Mouse (Mus musculus) ES-E14 (cell line): ENCODE data around the gene Serpina1f. TPM values are rescaled to one million over a fixed set of nuclear protein-coding genes. Genes with fewer than 3 reads are reported as not detected.
"Not testable (repeated sequence)": the region's sequence is repeated elsewhere in the genome, so short reads cannot be mapped to it uniquely, and the experiment has no call there.

Source experiments
- DNase-seq: peaks from one replicate; pipeline ENCODE4 v3.0.0-alpha.2; 2013; ENCODE audit warnings: low read depth, low spot score
- H3K27ac ChIP-seq: 2 replicates; pipeline ENCODE4 v1.5.1; 2012; ENCODE audit warnings: low read depth, mild to moderate bottlenecking, low read length, moderate library complexity, mixed read lengths; ENCODE audit not compliant: poor library complexity, insufficient read depth, severe bottlenecking
- H3K36me3 ChIP-seq: 2 replicates; pipeline ENCODE4 v1.6.1; 2012; ENCODE audit warnings: mild to moderate bottlenecking, low read length, moderate library complexity, mixed read lengths; ENCODE audit not compliant: control insufficient read depth, poor library complexity, insufficient read depth, severe bottlenecking
- H3K4me1 ChIP-seq, 2 experiments: fragments of 150-350 bp in 1 of 2; sonication (generic) in 1 of 2; 2 replicates each; pipeline ENCODE4 v1.6.1; 2012; ENCODE audit warnings: low read length in 2 of 2, mild to moderate bottlenecking in 1 of 2, mixed read lengths in 1 of 2; ENCODE audit not compliant: control insufficient read depth in 2 of 2, insufficient read depth in 2 of 2, poor library complexity in 1 of 2
- H3K4me3 ChIP-seq, 2 experiments: fragments of 150-350 bp in 1 of 2; sonication (generic) in 1 of 2; 2 replicates each; pipeline ENCODE4 v1.5.1; 2012; ENCODE audit warnings: low read length in 2 of 2, low read depth in 1 of 2, mild to moderate bottlenecking in 1 of 2, mixed read lengths in 1 of 2; ENCODE audit not compliant: insufficient read depth in 1 of 2, poor library complexity in 1 of 2, severe bottlenecking in 1 of 2
- H3K9ac ChIP-seq: 2 replicates; pipeline ENCODE4 v1.6.1; 2012; ENCODE audit warnings: low read depth, mild to moderate bottlenecking, low read length, mixed read lengths; ENCODE audit not compliant: poor library complexity, insufficient read depth, severe bottlenecking
- H3K9me3 ChIP-seq: fragments of 150-350 bp; sonication (generic); 2 replicates; pipeline ENCODE4 v1.6.1; 2012; ENCODE audit warnings: low read depth, mild to moderate bottlenecking, low read length; ENCODE audit not compliant: control insufficient read depth, insufficient read depth
- CHD2 ChIP-seq: IDR thresholded peaks from 2 replicates; pipeline ENCODE4 v1.6.1; 2014; ENCODE audit warnings: mild to moderate bottlenecking, low read depth, low read length, inconsistent platforms
- HCFC1 ChIP-seq: IDR thresholded peaks from 2 replicates; pipeline ENCODE4 v1.6.1; 2012; ENCODE audit warnings: low read length, inconsistent platforms, borderline replicate concordance; ENCODE audit not compliant: insufficient read depth
- MAFK ChIP-seq: IDR thresholded peaks from 2 replicates; pipeline ENCODE4 v1.6.1; 2014; ENCODE audit warnings: mild to moderate bottlenecking, low read depth, low read length, inconsistent platforms; ENCODE audit not compliant: insufficient read depth
- ZC3H11A ChIP-seq: IDR thresholded peaks from 2 replicates; pipeline ENCODE4 v1.6.1; 2012; ENCODE audit warnings: low read depth, mild to moderate bottlenecking, inconsistent platforms, low read length, borderline replicate concordance
- ZNF384 ChIP-seq: IDR thresholded peaks from 2 replicates; pipeline ENCODE4 v1.6.1; 2012; ENCODE audit warnings: low read depth, low read length, inconsistent platforms
- in situ Hi-C, 2 experiments: fragments of 600-800 bp; cut with MboI; formaldehyde crosslinking; loops; one replicate each; pipeline ENCODE4 v1.15.1; 2025; ENCODE audit warnings: low sequenced_read_pairs in 2 of 2, inconsistent platforms in 1 of 2; ENCODE audit not compliant: unreplicated experiment in 2 of 2
- total RNA-seq: library from RNA; depleted of rRNA; stranded (reverse); fragments of 300-350 nt; gene quantifications from 2 replicates; pipeline ENCODE4 v1.2.3, GENCODE M21; 2012

Gene Serpina1f
- total RNA-seq, 1 experiment = not detected

DNA sequence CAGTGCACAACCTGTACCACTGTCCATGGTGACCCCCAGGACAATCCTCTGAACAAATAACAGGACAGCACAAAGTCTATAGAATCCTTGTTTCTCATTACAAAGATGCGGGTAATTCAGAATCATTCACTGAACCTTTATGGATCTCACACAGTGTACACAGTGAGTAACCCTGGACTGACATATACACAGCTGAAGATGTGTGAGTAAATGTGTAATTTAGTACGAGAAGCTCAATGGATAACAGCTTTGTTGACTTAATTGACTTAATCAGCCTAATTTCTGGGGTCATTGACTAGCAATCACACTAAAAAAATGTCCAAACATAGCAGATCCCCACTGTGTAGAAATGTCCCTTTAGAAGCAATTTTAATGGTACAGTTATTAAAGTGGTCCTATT, 14.2 kb downstream of the Serpina1f start:
- Histone ChIP-seq H3K27ac (no peak overlapping the region), H3K36me3 (no peaks in the 10 kb centered on the region), H3K9me3 (no peaks in the 10 kb centered on the region), H3K9ac (no peak overlapping the region), H3K4me3 (no peak overlapping the region), H3K4me1 (no peaks in the 10 kb centered on the region)
- DNase-seq = no peak
- TF ChIP-seq ZC3H11A = no peak
- no peak for TF ChIP-seq MAFK
- TF ChIP-seq CHD2 = no peak
- no peak for TF ChIP-seq HCFC1
- no peak for TF ChIP-seq ZNF384
- in situ Hi-C loops = no loop called here

DNA sequence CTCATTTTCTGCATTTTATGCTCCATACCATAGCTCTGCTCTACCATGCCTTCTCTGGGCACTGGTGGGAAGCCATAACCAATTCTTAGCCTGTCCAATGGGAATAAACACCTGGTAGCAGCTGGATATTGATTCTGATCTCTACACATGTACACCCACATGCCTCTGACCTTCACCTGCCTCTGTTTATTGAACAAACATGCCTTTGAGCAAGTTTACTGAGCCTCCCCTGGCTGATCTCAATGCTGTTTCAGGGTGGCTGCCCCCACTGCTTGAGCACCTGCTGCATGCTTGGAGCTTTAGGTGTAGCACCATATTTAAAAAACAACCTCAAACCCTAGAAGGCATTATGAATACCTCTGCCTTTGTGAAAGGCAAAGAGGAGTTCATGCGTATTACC, 15.5 kb downstream of the Serpina1f start:
- H3K36me3 ChIP-seq, H3K27ac ChIP-seq, H3K4me3 ChIP-seq, H3K4me1 ChIP-seq, H3K9ac ChIP-seq, in situ Hi-C loops, DNase-seq, H3K9me3 ChIP-seq: not testable (repeated sequence)

DNA sequence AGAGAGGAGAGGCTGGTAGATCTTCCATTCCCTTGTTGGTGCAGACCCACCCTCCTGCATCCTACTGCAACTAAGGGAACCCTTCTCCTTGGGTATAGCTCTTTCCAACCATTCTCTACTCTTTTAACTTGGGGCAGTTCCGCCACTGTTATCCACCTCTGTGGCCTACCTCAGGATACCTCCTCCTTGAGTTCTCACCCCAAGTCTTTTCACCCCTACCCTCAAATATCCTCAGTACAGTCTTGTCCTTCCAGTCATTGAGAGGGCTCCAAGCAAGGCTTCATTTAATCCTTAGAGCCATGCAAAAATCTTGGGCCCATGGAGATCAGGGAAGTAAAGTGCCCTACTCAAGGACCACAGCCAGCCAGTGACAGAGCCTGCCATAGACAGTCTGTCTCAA, 19.3 kb downstream of the Serpina1f start, which contains the start of gene Serpina16:
Gene Serpina16 (minus strand): TSS at position 101 of the 400 bp plus-strand sequence.
- no peak for TF ChIP-seq MAFK
- TF ChIP-seq ZC3H11A = no peak
- no peak for TF ChIP-seq ZNF384
- TF ChIP-seq HCFC1 = no peak
- no peak for TF ChIP-seq CHD2
- no peak for DNase-seq
- Histone ChIP-seq H3K27ac (no peak within 1 kb of the TSS), H3K4me3 (no peak within 1 kb of the TSS), H3K36me3 (no peaks in the 10 kb centered on the region), H3K4me1 (no peaks in the 10 kb centered on the region), H3K9ac (no peak within 1 kb of the TSS), H3K9me3 (no peaks in the 10 kb centered on the region)
- in situ Hi-C loops = no loop called here

DNA sequence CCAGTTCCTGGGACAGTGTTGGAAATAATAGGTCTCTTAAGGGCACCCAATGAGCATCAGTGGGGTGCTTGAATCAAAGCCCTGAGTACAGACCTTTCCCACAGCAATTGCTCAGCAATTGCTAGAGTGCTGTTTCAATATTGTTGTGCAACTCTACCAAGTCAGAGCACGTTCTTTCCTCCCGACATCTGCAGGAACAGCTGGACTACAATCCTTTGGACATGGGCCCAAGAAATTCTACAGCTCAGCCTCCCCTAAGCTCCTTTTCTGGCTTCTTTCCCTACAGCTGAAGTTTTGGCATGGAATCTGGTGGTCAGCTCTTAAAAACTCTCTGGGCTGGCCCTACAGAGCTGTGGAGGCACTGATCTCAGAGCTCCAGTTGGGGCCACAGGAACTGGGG, 22.1 kb downstream of the Serpina1f start:
- Histone ChIP-seq H3K9ac (no peak overlapping the region), H3K4me1 (no peaks in the 10 kb centered on the region), H3K9me3 (no peaks in the 10 kb centered on the region), H3K36me3 (no peaks in the 10 kb centered on the region), H3K27ac (no peak overlapping the region), H3K4me3 (no peak overlapping the region)
- TF ChIP-seq HCFC1 (no peak), ZC3H11A (no peak), ZNF384 (no peak), CHD2 (no peak), MAFK (no peak)
- no peak for DNase-seq
- in situ Hi-C loops = no loop called here

DNA sequence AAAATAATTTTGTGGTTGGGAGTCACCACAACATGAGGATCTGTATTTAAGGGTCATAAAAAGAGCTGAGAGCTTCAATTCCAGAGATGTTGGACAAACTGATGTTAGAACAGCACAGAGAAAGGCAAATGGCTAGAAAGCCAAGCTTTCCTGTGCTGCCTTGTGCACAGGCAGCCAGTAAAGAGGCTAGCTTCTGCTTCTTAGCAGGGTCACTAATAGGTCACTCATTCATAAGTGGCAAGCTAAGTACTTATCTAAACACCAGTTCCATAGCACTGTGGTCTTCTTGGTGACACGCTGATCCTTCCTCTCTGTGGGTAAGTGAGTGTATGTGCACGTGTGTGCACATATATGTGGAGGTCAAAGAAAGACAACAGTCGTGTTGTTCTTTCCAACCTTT, 23.8 kb downstream of the Serpina1f start:
- no peak overlapping the region for H3K4me3 ChIP-seq
- DNase-seq = no peak
- no peaks in the 10 kb centered on the region for H3K9me3 ChIP-seq
- no peaks in the 10 kb centered on the region for H3K36me3 ChIP-seq
- H3K9ac ChIP-seq = no peak overlapping the region
- H3K4me1 ChIP-seq = no peaks in the 10 kb centered on the region
- no peak for TF ChIP-seq HCFC1
- no peak for TF ChIP-seq ZC3H11A
- no peak for TF ChIP-seq ZNF384
- TF ChIP-seq MAFK = no peak
- no peak for TF ChIP-seq CHD2
- H3K27ac ChIP-seq = no peak overlapping the region
- in situ Hi-C loops = no loop called here
